Mouse (Mus musculus) spleen, adult 2 months (tissue): Measurements from ENCODE around the gene Lalba. TPM values are rescaled to one million over a fixed set of nuclear protein-coding genes. Genes with fewer than 3 reads are reported as not detected.
A peak's percentile ranks its signal among the peaks of the same experiment; 100 is the strongest.

ENCODE experiments used
- DNase-seq, 2 experiments: peaks; one replicate each; pipeline versions ENCODE4 v3.0.0 to v3.0.0-alpha.2; 2012 to 2021; ENCODE audit warnings: low spot score in 2 of 2, low read depth in 1 of 2
- H3K27ac ChIP-seq: fragments of 200-500 bp; 2 replicates; pipeline ENCODE4 v1.5.1; 2012; ENCODE audit warnings: low read length, inconsistent platforms; ENCODE audit not compliant: insufficient read depth
- H3K27me3 ChIP-seq: fragments of 200-500 bp; 2 replicates; pipeline ENCODE4 v1.6.1; 2012; ENCODE audit warnings: mild to moderate bottlenecking, moderate library complexity, low read length, inconsistent platforms; ENCODE audit not compliant: control insufficient read depth, insufficient read depth
- H3K36me3 ChIP-seq: fragments of 200-500 bp; 2 replicates; pipeline ENCODE4 v1.6.1; 2012; ENCODE audit warnings: mild to moderate bottlenecking, low read length, inconsistent platforms; ENCODE audit not compliant: control insufficient read depth, insufficient read depth
- H3K4me1 ChIP-seq: fragments of 200-500 bp; 2 replicates; pipeline ENCODE4 v1.6.1; 2011; ENCODE audit warnings: inconsistent platforms; ENCODE audit not compliant: control insufficient read depth, insufficient read depth, insufficient read length
- H3K4me3 ChIP-seq: fragments of 200-500 bp; 2 replicates; pipeline ENCODE4 v1.5.1; 2011; ENCODE audit warnings: mild to moderate bottlenecking, inconsistent platforms; ENCODE audit not compliant: insufficient read depth, insufficient read length; ENCODE audit errors: extremely low read depth
- CTCF ChIP-seq: fragments of 200-500 bp; IDR thresholded peaks from 2 replicates; pipeline ENCODE4 v1.5.1; 2011; ENCODE audit warnings: mild to moderate bottlenecking, inconsistent platforms; ENCODE audit not compliant: insufficient read depth, insufficient read length, insufficient replicate concordance; ENCODE audit errors: extremely low read depth
- POLR2A ChIP-seq: fragments of 200-500 bp; IDR thresholded peaks from 2 replicates; pipeline ENCODE4 v1.6.1; 2011; ENCODE audit warnings: low read depth, low read length, inconsistent platforms
- WGBS: fragments of 180-500 bp; shearing (Covaris S2); methylation state at CpG from one replicate; pipeline ENCODE4 v1.1.7; 2018; 5-methylcytosine and 5-hydroxymethylcytosine counted together
- polyA plus RNA-seq: library from polyadenylated mRNA; depleted of rRNA; stranded (reverse); fragments of >200 nt; gene quantifications from 2 replicates; pipeline ENCODE4 v1.2.3, GENCODE M21; 2012

Lalba gene
- polyA plus RNA-seq, 1 experiment = not detected

GRCm38 (mm10) chr15:98510438-98511385, 28.2 kb upstream of the Lalba start:
- no peak for TF ChIP-seq POLR2A
- peak; percentile 93 for TF ChIP-seq CTCF
- 20% methylated on average over 25 of the region's 25 CpGs for WGBS

DNA sequence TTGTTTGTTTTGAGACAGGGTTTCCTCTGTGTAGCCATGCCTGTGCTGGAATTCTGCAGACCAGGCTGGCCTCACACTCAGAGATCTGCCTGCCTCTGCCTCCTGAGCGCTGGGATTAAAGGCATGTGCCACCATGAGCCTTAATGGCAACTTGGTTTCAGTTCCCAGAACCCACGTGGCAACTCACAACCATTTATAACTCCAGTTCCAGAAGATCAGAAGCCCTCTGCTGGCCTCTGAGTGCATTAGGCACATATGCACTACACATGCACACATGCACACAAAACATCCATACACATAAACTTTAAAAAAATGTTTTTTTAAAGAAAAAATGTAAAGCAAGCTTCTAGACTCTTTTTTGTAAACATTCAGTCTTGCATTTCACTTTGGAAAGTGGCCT, 26.9 kb upstream of the Lalba start:
- H3K4me1 ChIP-seq = peaks cover 22% of the 10 kb centered on the region; the same call in 1 of the 2 replicates
- no peak overlapping the region for H3K4me3 ChIP-seq
- H3K36me3 ChIP-seq = no peaks in the 10 kb centered on the region
- H3K27me3 ChIP-seq = no peaks in the 10 kb centered on the region
- 50% methylated on average over 2 of the region's 2 CpGs for WGBS
- TF ChIP-seq CTCF = no peak
- TF ChIP-seq POLR2A = no peak
- H3K27ac ChIP-seq = no peak overlapping the region
- DNase-seq = no peak

More at GRCm38 (mm10) chr15:98510438-98511385, 28.2 kb upstream of the Lalba start:
- H3K27me3 ChIP-seq = no peaks in the 10 kb centered on the region
- peak overlapping the region; percentile 57 for H3K4me3 ChIP-seq
- peak; percentile 74 to 78 for DNase-seq
- no peaks in the 10 kb centered on the region for H3K36me3 ChIP-seq
- peaks cover 24% of the 10 kb centered on the region; the same call in 1 of the 2 replicates for H3K4me1 ChIP-seq
- peak overlapping the region; percentile 58 for H3K27ac ChIP-seq

DNA sequence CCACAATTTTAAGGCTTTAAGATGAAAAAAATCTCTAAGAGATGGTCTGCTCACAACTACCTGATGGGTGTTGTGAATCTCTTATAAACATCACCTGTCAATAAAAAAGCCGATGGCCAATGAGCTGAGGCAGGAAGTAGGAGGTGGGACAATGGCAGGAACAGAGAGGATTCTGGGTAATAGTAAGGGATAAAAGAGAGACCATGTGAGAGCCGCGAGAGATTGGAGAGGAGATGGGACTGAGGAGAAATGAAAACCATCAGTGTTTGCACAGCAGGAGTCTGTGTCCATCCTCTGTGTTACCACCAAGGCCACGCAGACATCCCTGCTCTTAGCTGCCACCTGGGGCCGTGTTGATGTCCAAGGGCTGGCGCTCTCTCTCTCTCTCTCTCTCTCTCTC, 24.8 kb upstream of the Lalba start:
- 90% methylated on average over 6 of the region's 6 CpGs for WGBS
- no peak for DNase-seq
- Histone ChIP-seq H3K27me3 (no peaks in the 10 kb centered on the region), H3K27ac (no peak overlapping the region), H3K4me1 (peaks cover 7% of the 10 kb centered on the region; the same call in 1 of the 2 replicates), H3K36me3 (no peaks in the 10 kb centered on the region), H3K4me3 (no peak overlapping the region)
- TF ChIP-seq CTCF (no peak), POLR2A (no peak)

DNA sequence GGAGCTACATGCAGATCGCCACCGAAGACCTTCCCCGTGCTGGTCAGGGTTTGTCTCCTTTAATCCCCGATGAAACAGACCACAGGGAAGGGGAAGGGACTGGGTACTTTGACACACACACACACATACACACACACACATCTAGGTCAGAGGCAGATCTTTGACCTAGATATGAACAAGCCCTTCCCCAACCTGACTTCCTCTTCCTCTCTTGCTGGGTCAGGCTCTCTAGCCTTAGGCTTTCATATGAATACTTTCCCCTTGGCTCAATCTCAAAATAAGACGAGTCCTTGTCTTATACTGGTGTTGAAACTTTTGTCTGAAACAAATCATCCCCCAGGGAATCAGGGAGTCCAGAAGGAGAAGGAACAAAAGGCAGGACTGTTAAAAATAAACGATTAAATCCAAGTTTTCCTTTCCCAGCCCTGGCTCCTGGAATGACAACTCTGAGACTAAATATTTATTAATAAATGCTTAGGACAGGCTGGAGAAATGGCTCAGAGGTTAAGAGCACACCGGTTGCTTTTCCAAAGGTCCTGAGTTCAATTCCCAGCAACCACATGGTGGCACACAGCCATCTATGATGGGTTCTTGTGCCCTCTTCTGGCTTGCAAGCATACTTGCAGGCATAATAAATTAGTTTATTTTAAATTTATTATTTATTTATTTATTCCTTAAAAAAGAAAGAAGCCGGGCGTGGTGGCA, 23.9 kb upstream of the Lalba start:
- Histone ChIP-seq H3K36me3 (no peaks in the 10 kb centered on the region), H3K4me1 (peaks cover 4% of the 10 kb centered on the region; the same call in 1 of the 2 replicates), H3K27me3 (no peaks in the 10 kb centered on the region), H3K27ac (no peak overlapping the region), H3K4me3 (no peak overlapping the region)
- TF ChIP-seq CTCF (no peak), POLR2A (no peak)
- no peak for DNase-seq
- 43% methylated on average over 9 of the region's 9 CpGs for WGBS

- H3K4me1 ChIP-seq = no peaks in the 10 kb centered on the region; the same call in 1 of the 2 replicates
- H3K27me3 ChIP-seq = no peaks in the 10 kb centered on the region
- H3K4me3 ChIP-seq = no peak overlapping the region
- no peaks in the 10 kb centered on the region for H3K36me3 ChIP-seq
- H3K27ac ChIP-seq = no peak overlapping the region
- WGBS = 20% methylated on average over 18 of the region's 18 CpGs
- TF ChIP-seq CTCF = peak; percentile 70; the same call in 1 of the 2 replicates
- no peak for TF ChIP-seq POLR2A
- DNase-seq = peak; percentile 55 to 74
Measured at GRCm38 (mm10) chr15:98504514-98504913, 22.0 kb upstream of the Lalba start.

DNA sequence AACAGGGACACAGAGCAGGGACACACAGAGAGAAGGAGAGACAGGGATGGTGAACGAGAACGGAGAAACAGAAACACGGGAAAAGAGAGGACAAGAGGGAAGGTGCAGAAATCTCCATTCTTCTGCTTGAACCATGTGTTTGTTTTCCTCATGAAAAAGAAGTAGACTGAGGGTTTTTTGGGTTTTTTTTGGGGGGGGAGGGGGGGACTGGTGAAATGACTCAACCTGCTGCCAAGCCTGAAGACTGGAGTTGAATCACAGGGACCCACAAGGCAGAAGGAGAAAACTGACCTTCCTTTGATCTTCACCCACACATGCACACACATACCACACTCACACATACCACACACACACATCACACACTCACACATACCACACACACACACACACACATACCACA, 20.8 kb upstream of the Lalba start:
- no peaks in the 10 kb centered on the region for H3K27me3 ChIP-seq
- H3K4me3 ChIP-seq = no peak overlapping the region
- H3K27ac ChIP-seq = no peak overlapping the region
- no peaks in the 10 kb centered on the region; the same call in 1 of the 2 replicates for H3K4me1 ChIP-seq
- DNase-seq = no peak
- 91% methylated on average over 3 of the region's 3 CpGs for WGBS
- TF ChIP-seq POLR2A (no peak), CTCF (no peak)
- no peaks in the 10 kb centered on the region for H3K36me3 ChIP-seq
